Mouse (Mus musculus) midbrain, embryonic 10.5 days (tissue): ENCODE data around the gene Fsip1. TPM values are rescaled to one million over a fixed set of nuclear protein-coding genes. Genes with fewer than 3 reads are reported as not detected.
A peak's percentile ranks its signal among the peaks of the same experiment; 100 is the strongest.

ENCODE experiments used
- DNase-seq: peaks from one replicate; pipeline ENCODE4 v3.0.0-alpha.2; 2017; ENCODE audit warnings: low spot score
- H3K27ac ChIP-seq: fragments of 300-500 bp; sonication (generic); replicated peaks from 2 replicates; pipeline ENCODE4 v1.5.1; 2016; ENCODE audit warnings: mild to moderate bottlenecking
- H3K27me3 ChIP-seq: fragments of 300-500 bp; sonication (generic); 2 replicates; pipeline ENCODE4 v1.6.1; 2016; ENCODE audit warnings: low read depth, mild to moderate bottlenecking; ENCODE audit not compliant: poor library complexity, severe bottlenecking
- H3K36me3 ChIP-seq: fragments of 300-500 bp; sonication (generic); 2 replicates; pipeline ENCODE4 v1.6.1; 2016; ENCODE audit warnings: mild to moderate bottlenecking, moderate library complexity
- H3K4me1 ChIP-seq: fragments of 300-500 bp; sonication (generic); 2 replicates; pipeline ENCODE4 v1.6.1; 2016
- H3K4me3 ChIP-seq: fragments of 300-500 bp; sonication (generic); 2 replicates; pipeline ENCODE4 v1.5.1; 2016; ENCODE audit warnings: mild to moderate bottlenecking, moderate library complexity
- H3K9me3 ChIP-seq: fragments of 300-500 bp; sonication (generic); replicated peaks from 2 replicates; pipeline ENCODE4 v1.6.1; 2016; ENCODE audit warnings: mild to moderate bottlenecking
- WGBS: fragments of 180-500 bp; shearing (Covaris S2); methylation state at CpG from one replicate; pipeline ENCODE4 v1.1.7; 2016; 5-methylcytosine and 5-hydroxymethylcytosine counted together
- polyA plus RNA-seq: library from polyadenylated mRNA; unstranded; fragments of >200 nt; fragmentation: Nextera tagmentation; extraction: Ambion mirVana; gene quantifications from 2 replicates; pipeline ENCODE4 v1.2.1, GENCODE M21; 2016

Fsip1 gene
- polyA plus RNA-seq, 1 experiment from 2014 or later, result 3.0 TPM

DNA sequence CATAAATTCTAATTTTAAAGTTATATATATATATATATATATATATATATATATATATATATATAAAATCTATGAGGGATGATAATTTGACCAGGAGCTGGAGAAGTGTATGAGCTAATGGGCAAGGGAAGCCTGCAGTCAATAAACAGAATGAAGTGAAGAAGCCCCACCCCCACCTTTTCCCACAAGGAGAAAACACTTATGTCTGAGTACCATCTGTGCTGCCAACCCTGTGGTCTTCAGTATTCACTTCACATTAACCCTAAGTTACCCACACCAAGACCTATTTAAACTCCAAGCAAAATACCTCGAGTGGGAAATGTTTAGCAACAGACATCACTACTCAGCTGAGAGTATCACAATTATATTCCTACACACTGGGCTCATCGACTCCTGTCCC is 53.8 kb downstream of the Fsip1 start:
- peaks cover 17% of the 10 kb centered on the region for H3K27me3 ChIP-seq
- peaks cover 54% of the 10 kb centered on the region for H3K4me1 ChIP-seq
- 56% methylated on average over 2 of the region's 2 CpGs for WGBS
- H3K36me3 ChIP-seq, result no peaks in the 10 kb centered on the region
- peak overlapping the region; percentile 81 for H3K27ac ChIP-seq
- no peak overlapping the region for H3K4me3 ChIP-seq
- H3K9me3 ChIP-seq, result no peaks in the 10 kb centered on the region
- no peak for DNase-seq

DNA sequence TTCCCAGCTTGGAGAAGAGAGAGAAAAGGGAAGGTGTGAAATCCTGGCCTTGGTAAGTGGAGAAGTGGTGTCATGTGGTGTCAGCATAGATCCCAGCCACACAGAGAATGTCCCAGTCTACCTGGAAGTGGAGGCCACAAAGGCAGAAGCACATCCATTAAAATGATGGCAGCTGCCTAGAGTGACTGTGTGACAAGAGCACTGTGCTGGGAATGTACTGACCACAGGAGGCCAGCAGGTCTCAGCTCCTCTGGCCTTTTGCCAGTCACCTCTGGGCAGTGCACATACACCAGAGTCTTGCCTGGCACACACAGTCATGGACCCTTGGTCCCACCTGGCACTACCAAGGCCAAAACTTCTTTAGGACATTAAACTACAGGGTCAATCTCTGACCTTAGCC is 54.8 kb downstream of the Fsip1 start:
- H3K9me3 ChIP-seq, result no peaks in the 10 kb centered on the region
- no peak for DNase-seq
- peaks cover 17% of the 10 kb centered on the region for H3K27me3 ChIP-seq
- H3K27ac ChIP-seq, result peak overlapping the region; percentile 59
- H3K4me3 ChIP-seq, result no peak overlapping the region
- H3K4me1 ChIP-seq, result peaks cover 53% of the 10 kb centered on the region
- no peaks in the 10 kb centered on the region for H3K36me3 ChIP-seq

DNA sequence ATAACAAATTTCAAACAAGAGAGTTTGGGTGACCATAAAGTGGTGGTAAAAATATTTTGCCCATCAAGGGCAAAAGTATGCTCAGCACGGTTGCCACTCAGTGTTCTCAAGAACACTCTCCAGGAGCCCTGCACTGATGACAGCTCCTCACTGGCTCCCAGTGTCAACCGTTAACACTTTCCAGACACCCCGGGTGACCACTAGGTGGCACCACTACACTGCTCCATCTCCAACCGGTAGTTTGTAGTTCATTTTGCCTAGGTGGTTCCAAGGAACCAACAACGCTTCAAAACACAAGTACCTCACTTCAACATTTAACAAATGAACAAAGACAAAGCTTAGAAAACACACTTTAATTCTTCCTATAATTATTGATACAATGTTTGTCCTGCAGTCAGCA is 56.9 kb downstream of the Fsip1 start:
- Histone ChIP-seq H3K4me3 (no peak overlapping the region), H3K9me3 (no peaks in the 10 kb centered on the region), H3K27ac (no peak overlapping the region), H3K4me1 (peaks cover 31% of the 10 kb centered on the region), H3K27me3 (peaks cover 11% of the 10 kb centered on the region), H3K36me3 (no peaks in the 10 kb centered on the region)
- WGBS, result 11% methylated on average over 5 of the region's 5 CpGs
- DNase-seq, result peak; percentile 81

DNA sequence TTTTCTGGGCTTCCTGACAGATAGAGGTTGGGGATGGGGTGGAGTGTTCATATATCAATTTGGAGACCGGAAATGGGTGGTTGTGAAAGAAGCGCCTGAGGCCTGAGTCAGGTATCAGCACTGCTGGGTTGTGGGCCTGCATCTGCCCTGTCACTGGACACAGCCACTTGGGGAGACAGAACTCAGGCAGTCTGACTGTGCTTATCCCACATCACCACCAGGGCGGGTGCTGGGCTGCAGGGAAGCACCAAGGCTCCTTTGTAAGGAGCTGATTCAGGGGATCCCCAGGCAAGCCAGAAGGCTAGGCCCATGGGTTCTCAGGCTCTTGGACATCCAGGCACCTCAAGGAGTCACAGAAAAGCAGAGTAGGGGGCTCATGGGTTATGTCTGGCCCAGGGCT is 59.8 kb downstream of the Fsip1 start:
- no peak overlapping the region for H3K4me3 ChIP-seq
- peaks cover 6% of the 10 kb centered on the region for H3K27me3 ChIP-seq
- WGBS, result 83% methylated on average over 3 of the region's 3 CpGs
- no peaks in the 10 kb centered on the region for H3K9me3 ChIP-seq
- no peak for DNase-seq
- H3K4me1 ChIP-seq, result peaks cover 5% of the 10 kb centered on the region
- H3K36me3 ChIP-seq, result no peaks in the 10 kb centered on the region
- peak overlapping the region; percentile 67; the same call in 1 of the 2 replicates for H3K27ac ChIP-seq

DNA sequence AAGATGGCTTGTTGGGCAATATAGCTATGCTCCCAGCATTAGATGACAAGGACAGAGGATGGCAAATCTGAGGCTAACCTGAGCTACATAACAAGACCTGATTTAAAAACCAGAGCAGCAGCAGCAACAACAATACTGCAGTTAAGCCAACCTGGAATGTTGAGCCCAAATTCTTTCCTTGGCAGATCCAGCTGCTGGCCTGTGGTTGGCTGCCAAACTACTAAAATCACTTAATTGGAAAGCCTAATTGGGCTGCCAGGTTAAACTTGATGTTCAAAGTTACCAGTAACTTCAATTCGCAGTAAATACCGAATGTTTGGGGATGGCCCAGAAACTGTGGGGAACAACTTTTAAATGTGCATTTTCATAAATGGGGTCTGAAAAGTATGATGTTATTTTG is 74.6 kb downstream of the Fsip1 start:
- DNase-seq, result no peak
- Histone ChIP-seq H3K27ac (no peak overlapping the region), H3K27me3 (no peaks in the 10 kb centered on the region), H3K9me3 (peaks cover 7% of the 10 kb centered on the region; the same call in 1 of the 2 replicates), H3K4me3 (no peak overlapping the region), H3K4me1 (peaks cover 16% of the 10 kb centered on the region), H3K36me3 (no peaks in the 10 kb centered on the region)
- 90% methylated on average over 2 of the region's 2 CpGs for WGBS

DNA sequence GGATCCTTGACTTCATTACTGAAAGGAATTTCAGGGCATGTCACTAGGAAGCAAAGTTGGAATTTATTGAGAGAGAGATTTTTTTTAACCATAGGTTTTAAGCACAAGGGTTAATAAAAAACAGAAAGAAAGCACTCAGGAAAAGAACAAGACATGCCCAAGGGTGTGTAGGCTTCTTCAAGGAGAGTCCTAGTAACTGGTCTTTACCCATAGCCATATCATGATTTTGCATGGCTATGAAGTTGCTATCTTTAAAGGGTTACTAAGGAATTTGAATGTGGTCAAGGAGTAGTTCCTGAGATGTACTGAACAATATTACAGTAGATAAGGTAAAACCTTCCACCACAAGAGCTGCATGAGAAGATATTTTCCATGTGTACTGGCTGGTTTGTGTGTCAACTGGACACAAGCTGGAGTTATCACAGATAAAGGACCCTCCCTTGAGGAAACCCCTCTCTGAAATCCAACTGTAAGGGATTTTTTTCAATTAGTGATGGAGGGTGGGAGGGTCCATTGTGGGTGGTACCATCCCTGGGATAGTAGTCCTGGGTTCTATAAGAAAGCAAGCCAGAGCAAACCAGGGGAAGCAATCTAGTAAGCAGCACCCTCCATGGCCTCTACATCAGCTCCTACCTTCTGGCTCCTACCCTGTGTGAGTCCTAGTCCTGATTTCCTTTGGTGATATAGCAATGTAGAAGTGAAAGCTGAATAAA is 76.7 kb downstream of the Fsip1 start:
- H3K36me3 ChIP-seq, result no peaks in the 10 kb centered on the region
- H3K9me3 ChIP-seq, result peaks cover 7% of the 10 kb centered on the region; the same call in 1 of the 2 replicates
- peak overlapping the region; percentile 47 for H3K4me3 ChIP-seq
- H3K4me1 ChIP-seq, result peaks cover 20% of the 10 kb centered on the region
- peak overlapping the region; percentile 72 for H3K27ac ChIP-seq
- no peaks in the 10 kb centered on the region for H3K27me3 ChIP-seq
- no peak for DNase-seq

DNA sequence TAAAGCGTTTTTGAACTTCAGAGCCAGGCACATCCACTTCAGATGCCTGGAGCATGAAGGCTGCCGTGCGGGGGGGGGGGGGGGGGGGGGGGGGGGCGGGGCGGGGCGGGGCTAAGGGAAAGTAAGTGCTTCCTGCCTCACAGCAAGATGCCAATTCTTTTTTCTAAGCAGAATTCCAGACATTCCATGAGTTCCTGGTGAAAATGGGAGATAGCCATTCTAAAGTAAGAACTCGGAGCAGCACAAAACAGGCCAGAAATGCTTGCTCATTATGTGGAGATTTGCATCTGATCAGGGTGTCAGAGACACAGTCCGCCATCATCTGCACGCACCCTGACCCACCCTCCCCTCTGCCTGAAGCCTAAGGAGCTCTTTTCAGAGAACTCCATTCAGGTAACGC is 77.3 kb downstream of the Fsip1 start:
- H3K4me1 ChIP-seq, result peaks cover 26% of the 10 kb centered on the region
- peak overlapping the region; percentile 47 for H3K4me3 ChIP-seq
- H3K36me3 ChIP-seq, result no peaks in the 10 kb centered on the region
- peak overlapping the region; percentile 72 for H3K27ac ChIP-seq
- peak; percentile 59 for DNase-seq
- WGBS, result 1% methylated on average over 10 of the region's 10 CpGs
- H3K27me3 ChIP-seq, result no peaks in the 10 kb centered on the region
- H3K9me3 ChIP-seq, result peaks cover 6% of the 10 kb centered on the region; the same call in 1 of the 2 replicates

DNA sequence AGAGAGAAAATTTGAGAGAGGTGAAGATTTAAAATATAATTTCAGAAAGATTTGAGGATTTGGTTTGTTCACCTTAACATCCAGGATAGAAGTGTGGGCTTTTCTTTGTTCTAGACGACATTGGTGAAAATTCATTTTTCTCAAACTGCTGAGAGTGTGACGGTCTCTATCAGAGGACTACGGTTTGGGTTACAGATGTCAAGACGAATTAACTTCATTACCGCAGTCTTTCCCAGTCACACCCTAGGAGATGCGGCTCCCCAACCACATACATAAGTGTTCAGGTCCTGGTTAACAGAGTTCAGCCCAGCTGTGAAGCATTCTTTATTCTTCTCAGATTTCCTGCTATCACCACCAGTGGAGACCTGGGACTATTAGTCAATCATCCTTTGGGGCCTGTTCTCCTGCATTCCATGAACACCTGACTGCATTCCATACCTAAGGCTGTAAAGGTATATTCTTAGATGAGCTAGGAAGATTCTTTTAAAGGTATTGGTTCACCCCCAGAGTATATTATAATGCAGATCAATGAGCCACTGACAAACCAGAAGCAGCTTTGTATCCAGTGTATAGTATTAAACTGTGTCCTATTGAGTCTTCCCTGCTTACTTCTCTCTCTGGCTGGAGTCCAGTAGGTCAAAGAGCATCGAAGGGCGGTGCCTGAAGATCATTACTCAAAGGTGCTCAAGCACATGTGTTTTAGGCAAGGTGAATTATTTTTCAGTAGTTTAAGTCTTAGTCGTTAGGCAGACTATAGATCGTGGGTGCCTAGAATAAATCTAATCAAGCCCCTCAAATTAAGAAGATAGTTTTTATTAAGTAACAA is 82.0 kb downstream of the Fsip1 start:
- Histone ChIP-seq H3K36me3 (no peaks in the 10 kb centered on the region), H3K4me1 (peaks cover 27% of the 10 kb centered on the region), H3K27ac (peak overlapping the region; percentile 49), H3K9me3 (peaks cover 10% of the 10 kb centered on the region), H3K4me3 (no peak overlapping the region), H3K27me3 (no peaks in the 10 kb centered on the region)
- no peak for DNase-seq
- WGBS, result 79% methylated on average over 10 of the region's 10 CpGs

DNA sequence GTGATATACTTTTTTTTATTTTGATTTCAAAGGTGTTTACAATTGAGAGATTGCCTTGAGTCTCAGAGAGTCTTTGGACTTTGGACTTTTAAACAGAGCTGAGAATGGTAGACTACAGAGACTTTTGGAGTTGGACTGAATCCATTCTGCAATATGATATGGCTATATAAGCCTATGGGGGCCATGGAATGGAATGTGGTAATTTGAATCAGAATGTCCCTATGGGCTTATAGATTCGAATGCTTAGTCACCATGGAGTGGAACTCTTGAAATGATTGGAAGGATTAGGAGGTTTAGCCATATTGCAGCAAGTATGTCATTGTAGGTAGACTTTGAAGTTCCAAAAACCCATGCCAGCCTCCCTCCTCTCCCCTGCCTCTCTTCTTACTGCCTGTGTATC is 88.5 kb downstream of the Fsip1 start:
- no peak overlapping the region for H3K27ac ChIP-seq
- DNase-seq, result no peak
- H3K4me1 ChIP-seq, result peaks cover 26% of the 10 kb centered on the region
- H3K36me3 ChIP-seq, result no peaks in the 10 kb centered on the region
- no peak overlapping the region for H3K4me3 ChIP-seq
- H3K9me3 ChIP-seq, result peaks cover 5% of the 10 kb centered on the region
- WGBS, result 64% methylated on average over 1 of the region's 1 CpGs
- H3K27me3 ChIP-seq, result no peaks in the 10 kb centered on the region

DNA sequence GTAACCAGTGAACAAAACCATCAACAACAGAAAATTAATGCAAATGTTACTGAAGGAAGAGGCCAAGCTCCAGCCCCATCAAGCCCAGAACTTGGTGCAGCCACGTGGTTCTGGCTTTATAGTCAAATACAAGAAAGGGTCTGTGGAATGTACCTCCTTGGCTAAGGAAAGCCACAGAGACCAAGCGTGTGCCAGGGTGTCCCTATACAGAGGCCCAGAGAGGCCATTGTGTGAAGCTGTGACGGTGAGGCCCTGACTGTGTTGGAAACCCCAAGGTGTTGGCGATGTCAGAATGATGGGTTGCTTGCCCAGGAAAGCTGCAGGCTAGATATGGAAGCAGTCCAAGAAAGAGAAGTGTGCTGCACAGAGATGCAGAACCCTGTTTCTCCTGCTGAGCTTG is 89.0 kb downstream of the Fsip1 start:
- Histone ChIP-seq H3K4me3 (no peak overlapping the region), H3K36me3 (no peaks in the 10 kb centered on the region), H3K27me3 (no peaks in the 10 kb centered on the region), H3K27ac (no peak overlapping the region), H3K9me3 (peaks cover 5% of the 10 kb centered on the region), H3K4me1 (peaks cover 31% of the 10 kb centered on the region)
- WGBS, result 77% methylated on average over 4 of the region's 4 CpGs
- DNase-seq, result no peak

DNA sequence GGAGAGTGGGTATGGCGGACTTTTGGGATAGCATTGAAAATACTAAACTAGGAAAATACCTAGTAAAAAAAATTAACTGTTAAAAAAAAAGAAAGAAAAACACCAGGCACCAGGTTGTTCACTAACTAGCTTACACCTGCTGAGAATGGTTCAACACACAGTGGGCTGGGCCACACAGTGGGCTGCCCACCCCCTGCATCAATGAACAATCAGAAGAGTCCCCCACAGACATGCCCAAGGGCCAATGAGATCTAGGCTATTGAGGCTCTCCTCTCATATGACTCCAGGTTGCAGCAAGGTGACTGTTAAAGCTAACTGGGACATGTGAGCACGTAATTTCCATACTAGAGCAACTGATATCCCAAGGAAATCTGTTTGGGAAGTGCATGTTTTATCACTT is 91.1 kb downstream of the Fsip1 start:
- Histone ChIP-seq H3K4me3 (no peak overlapping the region), H3K36me3 (no peaks in the 10 kb centered on the region), H3K9me3 (peaks cover 5% of the 10 kb centered on the region), H3K27me3 (no peaks in the 10 kb centered on the region), H3K4me1 (peaks cover 52% of the 10 kb centered on the region), H3K27ac (no peak overlapping the region)
- 90% methylated on average over 2 of the region's 2 CpGs for WGBS
- no peak for DNase-seq

DNA sequence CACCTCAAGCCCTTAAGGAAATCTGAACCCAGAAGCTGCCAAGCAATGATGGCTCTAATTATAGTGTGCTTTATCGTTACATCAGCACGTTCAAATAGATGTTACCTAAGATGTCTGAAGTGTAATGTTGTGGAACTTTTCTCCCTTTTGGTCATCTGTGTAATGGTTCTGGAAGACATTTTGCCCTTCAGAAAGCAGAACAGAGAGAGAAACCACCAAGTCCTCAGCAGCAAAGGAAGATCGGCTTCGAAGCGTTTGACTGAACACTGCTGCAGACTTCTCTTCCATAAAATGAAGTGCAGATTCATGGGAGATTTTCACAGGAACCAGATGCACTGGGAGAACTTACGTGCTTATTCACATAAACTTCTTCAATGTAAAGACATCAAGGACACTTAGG is 92.6 kb downstream of the Fsip1 start:
- 87% methylated on average over 6 of the region's 6 CpGs for WGBS
- Histone ChIP-seq H3K27ac (no peak overlapping the region), H3K36me3 (no peaks in the 10 kb centered on the region), H3K4me1 (peaks cover 67% of the 10 kb centered on the region), H3K9me3 (no peaks in the 10 kb centered on the region), H3K4me3 (no peak overlapping the region), H3K27me3 (no peaks in the 10 kb centered on the region)
- no peak for DNase-seq

DNA sequence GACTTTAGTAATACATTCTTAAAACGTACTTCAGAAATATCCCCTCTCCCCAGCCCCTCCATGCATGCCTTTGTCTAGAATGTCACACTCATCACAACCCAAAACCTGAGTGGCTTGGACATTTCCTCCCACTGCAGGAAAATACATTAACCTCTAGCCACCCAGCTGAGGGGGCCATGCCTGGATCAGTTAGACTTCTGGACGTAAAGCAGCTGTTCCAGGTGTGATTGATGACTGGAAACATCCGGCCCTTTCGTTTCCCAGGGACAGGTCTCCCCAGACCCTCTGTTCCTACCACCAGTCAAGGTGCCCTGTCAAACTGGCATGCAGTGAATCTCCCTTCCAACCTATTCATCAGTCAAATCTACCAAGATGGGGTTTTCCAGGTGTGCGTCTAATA is 94.3 kb downstream of the Fsip1 start:
- Histone ChIP-seq H3K36me3 (no peaks in the 10 kb centered on the region), H3K27ac (peak overlapping the region; percentile 66), H3K4me3 (no peak overlapping the region), H3K4me1 (peaks cover 64% of the 10 kb centered on the region), H3K27me3 (no peaks in the 10 kb centered on the region), H3K9me3 (no peaks in the 10 kb centered on the region)
- DNase-seq, result no peak
- 81% methylated on average over 5 of the region's 5 CpGs for WGBS
